Mouse (Mus musculus) central nervous system, embryonic 14 days (tissue): ENCODE results near the gene Gm20390. TPM values are rescaled to one million over a fixed set of nuclear protein-coding genes. Genes with fewer than 3 reads are reported as not detected.

Source experiments
- polyA plus RNA-seq: library from polyadenylated mRNA; depleted of rRNA; stranded (reverse); fragments of >200 nt; gene quantifications from 2 replicates; pipeline ENCODE4 v1.2.3, GENCODE M21; 2012; rRNA removed

Gene Gm20390
- polyA plus RNA-seq: 196 and 217 TPM in 2 replicates

DNA sequence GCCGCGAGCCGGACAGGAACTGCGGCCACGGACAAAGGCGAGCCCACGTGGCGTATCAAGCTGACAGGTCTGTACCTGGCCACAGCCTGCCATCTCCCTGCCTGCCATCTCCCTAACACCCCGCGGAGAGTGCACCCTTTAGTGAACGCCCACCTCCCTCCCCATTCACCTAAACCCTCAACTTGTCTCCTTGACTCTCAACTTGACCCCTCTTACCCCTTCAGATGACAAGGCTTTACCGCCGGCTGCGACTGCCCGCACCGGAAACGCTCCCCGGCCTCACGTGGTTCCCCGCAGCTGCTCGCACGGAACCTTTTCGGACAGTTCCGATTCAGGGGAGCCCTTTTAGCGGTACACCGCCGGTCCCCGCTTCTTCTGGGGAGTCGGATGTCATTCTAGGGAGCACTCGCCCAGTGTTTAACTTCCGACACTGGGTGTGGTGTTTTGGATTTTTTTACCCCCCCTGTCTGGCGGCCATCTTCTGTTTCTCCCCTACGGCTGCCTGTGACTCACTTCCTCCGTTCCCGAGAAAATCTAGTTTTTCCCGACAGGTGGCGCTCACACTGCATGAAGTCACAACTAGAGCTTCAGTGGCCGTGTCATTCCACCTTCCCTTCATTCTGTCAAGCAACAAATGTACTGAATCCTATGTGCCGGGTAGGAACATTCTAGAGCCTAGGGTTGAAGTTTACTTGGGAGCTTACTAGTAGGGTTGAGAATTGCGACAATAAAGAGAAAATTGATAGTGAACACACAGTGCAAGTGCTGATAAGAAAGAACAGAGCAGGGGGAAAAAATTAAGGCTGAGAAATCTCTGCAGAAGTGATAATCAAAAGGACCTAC is at the start of gene Gm20390, which contains the start of gene Nme1:
Gene Gm20390, minus strand, starts transcription at position 289 of the 843 bp plus-strand sequence.
Gene Nme1, minus strand, starts transcription at position 517 of the 843 bp plus-strand sequence.

DNA sequence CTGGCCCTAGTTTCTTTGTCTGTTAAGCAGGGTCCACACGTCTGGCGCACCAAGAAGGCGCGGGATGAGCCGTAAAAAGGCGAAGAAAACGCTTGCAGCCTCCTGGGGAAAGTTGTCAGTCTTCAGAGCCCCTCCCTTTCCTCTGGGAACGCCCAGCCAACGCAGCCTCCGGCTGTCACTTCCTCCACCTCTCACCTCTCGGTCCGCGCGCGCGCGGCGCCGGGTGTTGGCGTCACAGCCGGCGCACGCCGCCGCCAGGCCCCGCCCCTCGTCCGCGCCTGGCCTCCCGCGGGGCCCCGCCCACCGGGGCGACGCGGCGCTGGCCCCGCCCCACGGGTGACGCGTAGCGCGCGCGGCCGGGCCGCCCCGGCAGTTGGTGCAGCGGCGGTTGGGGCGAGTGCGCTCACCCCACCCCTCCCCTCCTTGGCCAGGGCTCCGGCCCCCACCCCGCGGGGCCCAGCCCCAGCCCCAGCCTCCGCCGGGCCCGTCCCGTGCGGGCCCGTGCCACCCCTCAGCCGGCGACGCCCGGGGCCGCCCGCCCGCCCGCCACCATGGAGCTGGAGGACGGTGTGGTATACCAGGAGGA is 27.7 kb upstream of the Gm20390 start, which contains the start of gene Spag9:
Gene Spag9, plus strand, starts transcription at position 372 of the 586 bp plus-strand sequence.

DNA sequence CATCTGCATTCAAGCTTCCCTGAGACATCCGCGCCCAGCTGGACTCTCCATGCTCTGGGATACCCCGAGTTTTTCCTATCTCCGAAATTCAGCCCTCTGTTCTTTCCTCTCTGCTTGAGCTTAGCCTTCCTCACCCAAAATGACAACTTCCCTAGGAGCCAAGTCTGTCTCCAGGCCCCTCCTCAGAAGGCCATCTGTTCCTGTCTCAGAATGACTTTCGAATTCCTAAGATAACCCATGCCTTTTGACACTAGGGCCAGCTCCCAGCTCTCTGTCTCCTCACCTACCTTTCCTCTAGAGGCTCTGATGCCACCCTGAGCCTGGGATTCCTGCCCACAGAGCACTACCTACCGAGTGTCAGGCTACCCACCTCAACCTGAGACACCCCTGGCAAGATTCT is 11.9 kb downstream of the Gm20390 start, which contains the start of gene Nme2:
Gene Nme2, minus strand, starts transcription at position 101 of the 400 bp plus-strand sequence.

Other genes with a start within 250 kb of the Gm20390 start
- gene Utp18, start 82.5 kb downstream of the Gm20390 start, polyA plus RNA-seq: 24.1 and 28.2 TPM in 2 replicates
- 42.1 and 53.4 TPM in 2 replicates for gene Mbtd1, start 82.4 kb downstream of the Gm20390 start, polyA plus RNA-seq
- gene Nme2, start 12.0 kb downstream of the Gm20390 start, polyA plus RNA-seq: 189 and 240 TPM in 2 replicates
- 284 and 310 TPM in 2 replicates for gene Nme1, start 228 bp upstream of the Gm20390 start, polyA plus RNA-seq
- 90.3 and 103 TPM in 2 replicates for gene Spag9, start 27.8 kb upstream of the Gm20390 start, polyA plus RNA-seq
- 29.6 and 31.8 TPM in 2 replicates for gene Tob1, start 243.2 kb upstream of the Gm20390 start, polyA plus RNA-seq